Mouse (Mus musculus) liver, embryonic 14.5 days (tissue): Measurements from ENCODE around the gene Ptch1.

Experiments used
- CTCF ChIP-seq: IDR thresholded peaks from 2 replicates; pipeline ENCODE4 v1.5.1; 2016; ENCODE audit warnings: antibody characterized with exemption, low read depth, control low read depth
- EP300 ChIP-seq: IDR thresholded peaks from 2 replicates; pipeline ENCODE4 v1.6.1; 2016; ENCODE audit warnings: antibody characterized with exemption, low read depth

DNA sequence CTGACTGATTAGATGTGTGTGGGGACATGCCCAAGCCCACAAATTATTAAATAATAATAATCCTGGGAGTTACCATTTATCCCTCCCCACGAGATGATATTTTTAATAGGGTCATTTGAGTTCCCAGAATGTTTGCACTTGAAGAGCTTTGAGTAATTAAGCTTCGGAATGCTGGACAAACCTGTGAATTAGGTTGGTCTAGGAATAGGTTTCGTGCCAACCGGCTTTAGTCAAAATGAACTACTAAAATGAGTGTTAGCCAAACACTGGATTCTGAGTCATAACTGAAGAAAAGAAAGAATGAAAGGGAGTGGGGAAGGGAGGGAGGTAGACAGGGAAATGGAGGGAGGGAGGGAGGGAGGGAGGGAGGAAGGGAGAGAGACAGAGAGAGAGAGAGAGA, 1.2 kb upstream of the Ptch1 start:
- TF ChIP-seq CTCF, result no peak
- no peak for TF ChIP-seq EP300
